Mouse (Mus musculus): Measurements from ENCODE around the gene Ctnnbip1. TPM values are rescaled to one million over a fixed set of nuclear protein-coding genes. Genes with fewer than 3 reads are reported as not detected.

The Ctnnbip1 gene
- 3.5 TPM for polyA plus RNA-seq (2017; shearing (Covaris generic))

GRCm38 (mm10) chr4:149517868-149518340 lies at the start of gene Ctnnbip1:
Ctnnbip1 (plus strand) TSS chr4:149518236.

GRCm38 (mm10) chr4:149477078-149477477 lies 41.0 kb upstream of the Ctnnbip1 start, which contains the start of gene Tmem274:
Tmem274 (plus strand) TSS chr4:149477378.

GRCm38 (mm10) chr4:149485053-149485824 lies 32.8 kb upstream of the Ctnnbip1 start, which contains the start of the genes Nmnat1 and Lzic:
Nmnat1 (minus strand) TSS chr4:149485202.
Lzic (plus strand) TSS chr4:149485229.

DNA sequence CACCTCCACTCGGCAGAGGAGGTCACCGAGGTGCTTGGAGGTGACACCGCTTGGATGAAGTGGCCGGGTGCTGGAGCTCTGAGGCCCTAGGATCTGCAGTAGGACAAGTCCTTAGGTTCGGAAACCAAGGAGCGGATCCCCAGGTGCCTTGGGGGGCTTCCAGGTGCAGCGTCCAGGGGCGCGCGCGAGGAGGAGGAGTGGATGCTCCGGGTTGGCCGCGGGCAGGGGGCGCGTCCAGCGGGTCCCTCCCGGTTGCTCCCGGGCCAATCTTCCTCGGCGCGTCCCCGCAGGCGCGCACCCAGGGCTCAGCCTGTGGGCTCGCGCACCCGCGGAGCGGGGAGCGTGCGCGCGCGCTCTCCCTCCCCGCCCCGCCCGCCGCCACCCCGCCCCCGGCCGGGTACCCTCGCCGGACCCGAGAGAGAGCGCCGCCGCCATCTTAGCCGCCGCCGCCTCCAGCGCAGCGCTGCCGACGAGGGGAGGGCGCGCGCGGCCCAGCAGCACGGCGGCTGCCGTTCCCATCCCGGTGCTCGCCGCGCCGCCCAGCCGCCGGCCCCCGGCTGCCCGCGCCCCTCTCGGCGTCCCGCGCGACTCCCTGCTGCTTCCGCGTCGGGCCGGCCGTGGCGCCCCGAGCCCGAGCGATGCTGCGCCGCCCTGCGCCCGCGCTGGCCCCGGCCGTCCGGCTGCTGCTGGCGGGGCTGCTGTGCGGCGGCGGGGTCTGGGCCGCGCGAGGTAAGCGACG lies 68.2 kb downstream of the Ctnnbip1 start, which contains the start of gene Clstn1:
Gene Clstn1 (plus strand): TSS at position 425 of the 739 bp plus-strand sequence.

Other genes starting within 250 kb of the Ctnnbip1 start
- 46.3 TPM for gene Kif1b, start 210.5 kb upstream of the Ctnnbip1 start, polyA plus RNA-seq (2017; shearing (Covaris generic))
- gene Ube4b, start 91.5 kb upstream of the Ctnnbip1 start, polyA plus RNA-seq (2017; shearing (Covaris generic)), result 33.5 TPM
- gene Rbp7, start 63.3 kb upstream of the Ctnnbip1 start, polyA plus RNA-seq (2017; shearing (Covaris generic)), result not detected
- gene Tmem274, start 40.9 kb upstream of the Ctnnbip1 start, polyA plus RNA-seq (2017; shearing (Covaris generic)), result not detected
- 4.8 TPM for gene Nmnat1, start 33.0 kb upstream of the Ctnnbip1 start, polyA plus RNA-seq (2017; shearing (Covaris generic))
- gene Lzic, start 33.0 kb upstream of the Ctnnbip1 start, polyA plus RNA-seq (2017; shearing (Covaris generic)), result 20.3 TPM
- gene Clstn1, start 68.2 kb downstream of the Ctnnbip1 start, polyA plus RNA-seq (2017; shearing (Covaris generic)), result 26.5 TPM
- 287 TPM for gene Pik3cd, start 184.3 kb downstream of the Ctnnbip1 start, polyA plus RNA-seq (2017; shearing (Covaris generic))
- gene Tmem201, start 219.8 kb downstream of the Ctnnbip1 start, polyA plus RNA-seq (2017; shearing (Covaris generic)), result 17.7 TPM

Data from effector memory CD4-positive, alpha-beta T cell, adult 7 months (primary cell).